Mouse (Mus musculus): Measurements from ENCODE around the gene Sdad1.

Gene Sdad1

DNA sequence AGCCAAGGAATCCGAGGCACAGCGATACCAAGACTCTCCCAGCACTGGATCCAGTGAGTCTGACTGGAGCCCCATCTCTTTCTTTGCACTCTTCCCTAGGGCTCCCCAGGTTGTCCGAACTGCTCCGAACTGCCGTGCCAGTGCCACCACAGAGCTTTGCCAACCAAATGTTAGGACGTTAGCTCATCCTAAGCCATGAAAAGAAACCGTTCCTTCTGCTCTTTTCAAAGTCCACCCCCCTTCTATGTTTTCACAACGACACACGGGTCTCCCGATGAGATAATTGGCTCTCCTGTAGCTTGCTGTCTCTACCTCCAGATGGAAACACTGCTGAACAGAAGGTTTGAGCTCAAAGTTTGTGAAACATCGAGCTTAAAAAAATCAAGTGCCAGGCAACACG, 69.5 kb downstream of the Sdad1 start:
- DNase-seq (ENCODE audit: low read depth, low spot score) = no peak

- DNase-seq (ENCODE audit: low read depth, low spot score) = no peak
Measured at GRCm38 (mm10) chr5:92239333-92240232, 70.7 kb downstream of the Sdad1 start.

DNA sequence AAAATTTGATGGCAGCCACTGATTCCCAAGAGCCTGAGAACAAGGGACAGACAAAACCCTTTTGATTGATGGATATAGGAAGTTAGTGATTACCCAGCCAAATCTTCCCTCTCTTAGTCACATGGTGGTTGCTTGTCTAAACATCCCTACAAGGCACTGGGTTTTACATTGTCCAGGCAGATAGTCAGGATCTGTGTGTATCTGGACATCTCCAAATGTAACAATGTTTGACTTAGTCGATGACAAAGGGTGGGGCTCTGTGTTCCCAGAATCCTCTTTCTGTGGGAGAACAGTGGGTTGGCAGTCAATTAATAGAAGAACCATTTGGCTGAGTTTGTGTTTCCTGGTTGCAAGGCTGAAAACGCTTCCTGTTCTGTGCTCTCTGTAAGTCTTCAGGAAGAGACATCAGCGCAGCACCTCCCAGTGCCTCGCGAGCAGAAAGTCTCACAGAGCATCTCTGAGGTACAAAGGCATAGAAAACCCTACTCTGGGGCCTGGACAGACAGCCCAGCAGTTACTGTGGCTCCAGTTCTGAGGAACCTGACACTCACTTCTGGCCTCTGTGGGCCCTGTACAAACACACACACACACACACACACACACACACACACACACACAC, 75.2 kb downstream of the Sdad1 start:
- no peak for DNase-seq (ENCODE audit: low read depth, low spot score)
